Mouse (Mus musculus) small intestine, adult 2 months (tissue): ENCODE measurements around the gene Atp2b2.

Experiments used
- CTCF ChIP-seq: fragments of 200-500 bp; IDR thresholded peaks from 2 replicates; pipeline ENCODE4 v1.5.1; 2012; ENCODE audit warnings: low read depth, mild to moderate bottlenecking, control low read depth, inconsistent platforms, low read length, moderate library complexity, mixed read lengths; ENCODE audit not compliant: insufficient replicate concordance, insufficient read length; ENCODE audit errors: extremely low read depth
- POLR2A ChIP-seq: fragments of 200-500 bp; IDR thresholded peaks from 2 replicates; pipeline ENCODE4 v1.6.1; 2012; ENCODE audit warnings: low read depth, mild to moderate bottlenecking, control low read depth, inconsistent platforms, low read length, moderate library complexity

- TF ChIP-seq POLR2A, result no peak
- TF ChIP-seq CTCF, result no peak
Measured at GRCm38 (mm10) chr6:113785658-113786057, 256.8 kb downstream of the Atp2b2 start.
